8 mouse cellular contexts compared by ENCODE assay signal in genomic region chr17:66485742-66486141, GRCm38 (mm10). TPM values are rescaled to one million over a fixed set of nuclear protein-coding genes. Genes with fewer than 3 reads are reported as not detected.
DNase-seq lines count a peak whose midpoint lies in the region; ATAC-seq lines count a peak whose summit lies in the region.

No protein-coding gene starts in this region.

- peak; percentile 88 for DNase-seq in hindbrain, embryonic 10.5 days (ENCODE audit: low spot score)
- DNase-seq in cerebellum, postnatal 25 days: peak; percentile 93
- peak; percentile 43 to 81 for DNase-seq in frontal cortex, postnatal 14 days (ENCODE audit: low spot score in 2 of 2)
- peak; percentile 32 to 83 for DNase-seq in left cerebral cortex, adult 8-10 months (ENCODE audit: low spot score in 2 of 2)
- DNase-seq in mesoderm, embryonic 11.5 days (ENCODE audit: low read depth, low spot score): peak; percentile 82
- peak; percentile 50 to 63 for DNase-seq in right cerebral cortex, postnatal 36 days (ENCODE audit: low spot score in 2 of 2)

- no peak for ATAC-seq in hindbrain, embryonic 13.5 days (ENCODE audit: low FRiP score)
- peak; percentile 64 for ATAC-seq in inflammation-experienced regulatory T-cells, adult 6 months

- no peak overlapping the region for H3K4me3 ChIP-seq in hindbrain, embryonic 10.5 days
- no peak overlapping the region for H3K4me3 ChIP-seq in hindbrain, embryonic 13.5 days

- peaks cover 3% of the 10 kb centered on the region; the same call in 1 of the 2 replicates for H3K27me3 ChIP-seq in hindbrain, embryonic 10.5 days (ENCODE audit: insufficient read depth, poor library complexity, severe bottlenecking)
- no peaks in the 10 kb centered on the region for H3K27me3 ChIP-seq in hindbrain, embryonic 13.5 days

- 7% methylated on average over 11 of the region's 11 CpGs for WGBS in hindbrain, embryonic 10.5 days
- WGBS in hindbrain, embryonic 13.5 days: 4% methylated on average over 11 of the region's 11 CpGs

- no peaks in the 10 kb centered on the region for H3K36me3 ChIP-seq in hindbrain, embryonic 10.5 days
- no peaks in the 10 kb centered on the region for H3K36me3 ChIP-seq in hindbrain, embryonic 13.5 days

- H3K4me1 ChIP-seq in hindbrain, embryonic 10.5 days (replicated peaks): peaks cover 37% of the 10 kb centered on the region
- peaks cover 13% of the 10 kb centered on the region for H3K4me1 ChIP-seq in hindbrain, embryonic 13.5 days (replicated peaks)

- H3K9ac ChIP-seq in hindbrain, embryonic 13.5 days: no peak overlapping the region

- H3K4me2 ChIP-seq in hindbrain, embryonic 13.5 days: no peak overlapping the region

- no peaks in the 10 kb centered on the region for H3K9me3 ChIP-seq in hindbrain, embryonic 10.5 days
- no peaks in the 10 kb centered on the region for H3K9me3 ChIP-seq in hindbrain, embryonic 13.5 days

- H3K27ac ChIP-seq in hindbrain, embryonic 10.5 days: peak overlapping the region; percentile 80
- H3K27ac ChIP-seq in hindbrain, embryonic 13.5 days: no peak overlapping the region

RNA-seq across cellular contexts. Expression of gene Rab12, which starts 33.8 kb away (rescaled TPM):
- polyA plus RNA-seq in hindbrain, embryonic 10.5 days (2016; fragmentation: Nextera tagmentation; extraction: Ambion mirVana): 28.5 and 29.3 TPM in 2 replicates
- polyA plus RNA-seq in hindbrain, embryonic 13.5 days (2015; fragmentation: Nextera tagmentation; extraction: Ambion mirVana): 60.7 and 66.5 TPM in 2 replicates
- polyA plus RNA-seq in inflammation-experienced regulatory T-cells, adult 6 months (2017; shearing (Covaris generic)): 10 to 100 TPM in 2 of 3 experiments, 1 to 10 TPM in 1; 9.0 to 19.3 (median 19.0) TPM
- total RNA-seq in left cerebral cortex, adult 8-10 months (2022): 100 to 1,000 TPM; 110 to 126 (median 118) TPM

RNA-seq across cellular contexts. Expression of gene Mtcl1, which starts 36.2 kb away (rescaled TPM):
- 52.8 and 89.7 TPM in 2 replicates for polyA plus RNA-seq in hindbrain, embryonic 10.5 days (2016; fragmentation: Nextera tagmentation; extraction: Ambion mirVana)
- 50.9 TPM in 2 replicates for polyA plus RNA-seq in hindbrain, embryonic 13.5 days (2015; fragmentation: Nextera tagmentation; extraction: Ambion mirVana)
- under 1 TPM in 1 of 3 experiments, not detected in 2; 0.39 TPM for polyA plus RNA-seq in inflammation-experienced regulatory T-cells, adult 6 months (2017; shearing (Covaris generic))
- 100 to 1,000 TPM; 111 to 123 (median 120) TPM for total RNA-seq in left cerebral cortex, adult 8-10 months (2022)

Comparison
In these comparisons a context has a peak if more than half of its experiments do, and no peak if none do; other contexts are left out.
1. RNA of gene Mtcl1, which starts 36.2 kb away (polyA plus RNA-seq): 52.8 to 89.7 TPM in hindbrain, embryonic 10.5 days and 50.9 TPM in hindbrain, embryonic 13.5 days; 0.39 TPM in inflammation-experienced regulatory T-cells, adult 6 months; every median in the first group is over 10 times any median in the second.
2. Peak in every context shown above with its lines, with median percentiles within 50 percentile points of each other: DNase-seq.